Mouse (Mus musculus): Measurements from ENCODE around the gene Smim27. TPM values are rescaled to one million over a fixed set of nuclear protein-coding genes. Genes with fewer than 3 reads are reported as not detected.

Gene Smim27
- polyA plus RNA-seq, 1 experiment from 2014 or later: 25.0 TPM

- H3K27me3 ChIP-seq (replicated peaks; ENCODE audit: control insufficient read depth, insufficient read depth, low read length): no peaks in the 10 kb centered on the region
- DNase-seq (ENCODE audit: low spot score) (no peak), ATAC-seq (replicated peaks; ENCODE audit: low FRiP score) (no peak)
- 69% methylated on average over 10 of the region's 10 CpGs for WGBS
- H3K4me1 ChIP-seq (replicated peaks; ENCODE audit: control insufficient read depth, insufficient read depth, low read length): no peaks in the 10 kb centered on the region
- no peaks in the 10 kb centered on the region for H3K36me3 ChIP-seq (ENCODE audit: control insufficient read depth, insufficient read depth, low read length)
- no peak overlapping the region for H3K27ac ChIP-seq (ENCODE audit: low read depth, low read length)
- H3K4me2 ChIP-seq: no peak overlapping the region
- no peaks in the 10 kb centered on the region for H3K9me3 ChIP-seq (ENCODE audit: control insufficient read depth, low read length)
- no peak overlapping the region for H3K4me3 ChIP-seq (ENCODE audit: low read depth, low read length)
- no peak overlapping the region for H3K9ac ChIP-seq (ENCODE audit: low read depth, low read length)
Observed at GRCm38 (mm10) chr4:40302445-40303125, 33.2 kb downstream of the Smim27 start.

- no peak overlapping the region for H3K27ac ChIP-seq (ENCODE audit: low read depth, low read length)
- H3K9me3 ChIP-seq (ENCODE audit: control insufficient read depth, low read length): no peaks in the 10 kb centered on the region
- DNase-seq (ENCODE audit: low spot score) (no peak), ATAC-seq (replicated peaks; ENCODE audit: low FRiP score) (no peak)
- H3K36me3 ChIP-seq (ENCODE audit: control insufficient read depth, insufficient read depth, low read length): no peaks in the 10 kb centered on the region
- no peak overlapping the region for H3K4me2 ChIP-seq
- no peak overlapping the region for H3K9ac ChIP-seq (ENCODE audit: low read depth, low read length)
- no peak overlapping the region for H3K4me3 ChIP-seq (ENCODE audit: low read depth, low read length)
- H3K4me1 ChIP-seq (replicated peaks; ENCODE audit: control insufficient read depth, insufficient read depth, low read length): peaks cover 12% of the 10 kb centered on the region
- no peaks in the 10 kb centered on the region for H3K27me3 ChIP-seq (replicated peaks; ENCODE audit: control insufficient read depth, insufficient read depth, low read length)
Observed at GRCm38 (mm10) chr4:40309682-40310081, 40.3 kb downstream of the Smim27 start.

DNA sequence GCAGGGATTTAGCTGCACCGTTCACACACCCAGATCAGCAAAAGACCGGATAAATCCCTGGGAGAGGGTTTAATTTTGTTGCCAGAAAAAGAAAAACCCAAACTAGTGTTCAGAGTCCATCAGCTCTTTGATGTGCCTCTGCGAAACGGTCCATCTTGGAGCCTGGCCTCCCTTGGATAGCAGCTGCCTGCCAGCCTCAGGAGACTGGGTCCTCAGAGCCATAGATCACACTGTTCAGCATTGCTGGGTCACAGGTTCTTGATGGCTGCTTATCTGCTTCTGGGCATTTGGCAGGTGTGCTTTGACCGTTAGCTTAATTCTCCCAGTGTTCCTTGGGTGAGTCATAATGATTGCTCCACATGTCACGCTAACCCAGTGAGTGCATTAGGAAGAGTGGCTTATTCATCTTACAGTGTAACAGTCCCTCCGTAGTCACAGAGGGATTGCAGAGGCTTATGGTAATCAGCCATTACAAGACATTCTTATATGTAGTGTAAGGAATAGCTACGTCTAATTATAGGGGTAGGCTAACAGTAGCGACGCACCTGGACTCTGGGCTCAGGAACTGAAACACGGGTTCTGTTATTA is 41.5 kb downstream of the Smim27 start:
- Histone ChIP-seq H3K36me3 (ENCODE audit: control insufficient read depth, insufficient read depth, low read length) (no peaks in the 10 kb centered on the region), H3K4me3 (ENCODE audit: low read depth, low read length) (no peak overlapping the region), H3K27ac (ENCODE audit: low read depth, low read length) (no peak overlapping the region), H3K9ac (ENCODE audit: low read depth, low read length) (no peak overlapping the region), H3K27me3 (replicated peaks; ENCODE audit: control insufficient read depth, insufficient read depth, low read length) (no peaks in the 10 kb centered on the region), H3K4me2 (no peak overlapping the region), H3K4me1 (replicated peaks; ENCODE audit: control insufficient read depth, insufficient read depth, low read length) (peaks cover 12% of the 10 kb centered on the region), H3K9me3 (ENCODE audit: control insufficient read depth, low read length) (no peaks in the 10 kb centered on the region)
- WGBS: 77% methylated on average over 11 of the region's 11 CpGs
- DNase-seq (ENCODE audit: low spot score) (no peak), ATAC-seq (replicated peaks; ENCODE audit: low FRiP score) (no peak)

DNA sequence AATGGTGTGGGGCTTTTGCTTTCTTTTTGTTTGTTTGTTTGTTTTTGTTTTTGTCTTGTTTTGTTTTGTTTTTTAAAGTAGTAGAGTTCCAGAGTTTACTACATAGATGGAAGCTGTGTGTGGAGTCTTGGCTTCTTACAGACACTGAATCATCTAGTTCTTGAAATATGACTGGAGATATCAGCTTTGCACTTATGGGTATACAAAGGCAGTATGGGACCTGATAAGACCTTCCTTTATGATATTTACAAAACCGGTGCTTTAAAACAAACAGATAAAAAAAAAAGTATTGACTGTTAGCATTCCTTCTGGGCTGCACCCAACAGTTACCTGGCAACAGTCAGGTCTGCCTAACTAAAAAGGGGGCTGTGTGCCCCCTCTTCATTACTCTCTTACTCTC is 42.8 kb downstream of the Smim27 start:
- 52% methylated on average over 1 of the region's 1 CpGs for WGBS
- ATAC-seq (replicated peaks; ENCODE audit: low FRiP score): peak; percentile 65
- Histone ChIP-seq H3K9ac (ENCODE audit: low read depth, low read length) (no peak overlapping the region), H3K27me3 (replicated peaks; ENCODE audit: control insufficient read depth, insufficient read depth, low read length) (no peaks in the 10 kb centered on the region), H3K9me3 (ENCODE audit: control insufficient read depth, low read length) (no peaks in the 10 kb centered on the region), H3K4me1 (replicated peaks; ENCODE audit: control insufficient read depth, insufficient read depth, low read length) (peaks cover 12% of the 10 kb centered on the region), H3K4me2 (no peak overlapping the region), H3K27ac (ENCODE audit: low read depth, low read length) (no peak overlapping the region), H3K36me3 (ENCODE audit: control insufficient read depth, insufficient read depth, low read length) (no peaks in the 10 kb centered on the region), H3K4me3 (ENCODE audit: low read depth, low read length) (no peak overlapping the region)
- no peak for DNase-seq (ENCODE audit: low spot score)

DNA sequence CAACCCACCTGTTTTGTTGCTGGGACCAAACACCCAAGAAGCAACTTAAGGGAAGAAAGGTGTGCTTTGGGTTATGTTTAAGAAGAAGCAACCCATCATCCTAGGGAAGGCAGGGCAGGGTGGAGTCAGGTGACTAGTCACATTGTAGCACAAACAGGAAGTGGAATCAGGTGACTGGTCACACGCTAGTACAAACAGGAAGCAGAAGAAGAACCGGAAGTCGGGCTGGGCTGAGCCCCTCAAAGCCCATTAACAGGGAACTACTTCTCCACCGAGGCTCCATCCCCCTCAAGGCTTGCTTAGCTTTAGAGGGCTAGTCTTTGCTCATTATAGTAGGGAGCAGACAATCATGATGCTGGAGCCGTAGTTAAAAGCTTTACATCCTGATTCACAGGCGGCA is 43.6 kb downstream of the Smim27 start:
- H3K4me3 ChIP-seq (ENCODE audit: low read depth, low read length): no peak overlapping the region
- DNase-seq (ENCODE audit: low spot score) (no peak), ATAC-seq (replicated peaks; ENCODE audit: low FRiP score) (no peak)
- peaks cover 12% of the 10 kb centered on the region for H3K4me1 ChIP-seq (replicated peaks; ENCODE audit: control insufficient read depth, insufficient read depth, low read length)
- H3K27ac ChIP-seq (ENCODE audit: low read depth, low read length): no peak overlapping the region
- H3K9ac ChIP-seq (ENCODE audit: low read depth, low read length): no peak overlapping the region
- no peaks in the 10 kb centered on the region for H3K27me3 ChIP-seq (replicated peaks; ENCODE audit: control insufficient read depth, insufficient read depth, low read length)
- H3K4me2 ChIP-seq: no peak overlapping the region
- H3K36me3 ChIP-seq (ENCODE audit: control insufficient read depth, insufficient read depth, low read length): no peaks in the 10 kb centered on the region
- no peaks in the 10 kb centered on the region for H3K9me3 ChIP-seq (ENCODE audit: control insufficient read depth, low read length)
- WGBS: 58% methylated on average over 6 of the region's 6 CpGs

DNA sequence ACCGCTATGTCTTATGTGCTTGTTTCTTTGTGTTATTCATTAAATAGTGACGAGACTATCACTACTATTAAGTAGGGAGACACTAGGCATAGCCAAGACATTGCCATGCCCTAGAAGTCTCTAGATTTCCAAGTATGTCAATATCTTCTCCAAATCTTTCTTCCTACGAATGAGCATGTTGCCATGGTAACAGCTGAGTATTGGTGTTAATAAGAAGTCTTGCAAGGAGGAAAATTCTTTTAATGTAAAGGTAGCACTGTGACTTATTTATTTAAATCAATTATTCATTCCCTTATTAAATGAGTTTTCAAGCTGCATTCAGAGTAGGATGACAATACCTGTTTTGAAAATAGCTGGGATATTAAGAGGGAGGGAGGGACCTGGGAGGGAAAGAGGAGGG is 48.0 kb downstream of the Smim27 start:
- no peak overlapping the region for H3K9ac ChIP-seq (ENCODE audit: low read depth, low read length)
- H3K27me3 ChIP-seq (replicated peaks; ENCODE audit: control insufficient read depth, insufficient read depth, low read length): no peaks in the 10 kb centered on the region
- H3K4me1 ChIP-seq (replicated peaks; ENCODE audit: control insufficient read depth, insufficient read depth, low read length): peaks cover 1% of the 10 kb centered on the region; the same call in 1 of the 2 replicates
- no peak for DNase-seq (ENCODE audit: low spot score)
- H3K27ac ChIP-seq (ENCODE audit: low read depth, low read length): no peak overlapping the region
- no peaks in the 10 kb centered on the region for H3K36me3 ChIP-seq (ENCODE audit: control insufficient read depth, insufficient read depth, low read length)
- H3K9me3 ChIP-seq (ENCODE audit: control insufficient read depth, low read length): no peaks in the 10 kb centered on the region
- H3K4me3 ChIP-seq (ENCODE audit: low read depth, low read length): no peak overlapping the region
- no peak for ATAC-seq (replicated peaks; ENCODE audit: low FRiP score)
- no peak overlapping the region for H3K4me2 ChIP-seq
- 76% methylated on average over 3 of the region's 3 CpGs for WGBS

Other genes with a start within 250 kb of the Smim27 start
- gene Aco1, start 126.5 kb upstream of the Smim27 start, polyA plus RNA-seq (2014; fragmentation: Nextera tagmentation; extraction: Ambion mirVana): 36.7 and 42.1 TPM in 2 replicates
- 2.5 and 2.9 TPM in 2 replicates for gene Ddx58, start 29.8 kb upstream of the Smim27 start, polyA plus RNA-seq (2014; fragmentation: Nextera tagmentation; extraction: Ambion mirVana)
- 38.4 and 38.5 TPM in 2 replicates for gene Topors, start 271 bp downstream of the Smim27 start, polyA plus RNA-seq (2014; fragmentation: Nextera tagmentation; extraction: Ambion mirVana)
- gene Ndufb6, start 9.8 kb downstream of the Smim27 start, polyA plus RNA-seq (2014; fragmentation: Nextera tagmentation; extraction: Ambion mirVana): 292 and 305 TPM in 2 replicates
- 0.32 and 0.33 TPM in 2 replicates for gene Tmem215, start 202.6 kb downstream of the Smim27 start, polyA plus RNA-seq (2014; fragmentation: Nextera tagmentation; extraction: Ambion mirVana)

Data from liver, embryonic 11.5 days (tissue).